ENCODE assay signal across 15 mouse cellular contexts in genomic region chr2:46802812-46803211, GRCm38 (mm10).
DNase-seq lines count a peak whose midpoint lies in the region; ATAC-seq and TF ChIP-seq lines count a peak whose summit lies in the region.
"Had no signal": no experiment of that assay in that cellular context is flagged by ENCODE, and none has a peak within 500 bp of the region (broad histone marks: within the 10 kb centered on the region; RNA-seq: fewer than 3 reads in every experiment).

No protein-coding gene starts in this region.

- no peak overlapping the region for H3K9ac ChIP-seq in midbrain, embryonic 11.5 days (ENCODE audit: low read length)
- H3K9ac ChIP-seq in midbrain, postnatal 0 days (replicated peaks; ENCODE audit: low read length, poor library complexity, severe bottlenecking): no peak overlapping the region
- H3K9ac ChIP-seq: embryonic facial prominence, embryonic 12.5 days; heart, embryonic 15.5 days; kidney, embryonic 15.5 days; limb, embryonic 15.5 days; liver, postnatal 0 days had no signal

- no peaks in the 10 kb centered on the region for H3K36me3 ChIP-seq in midbrain, embryonic 11.5 days (ENCODE audit: control insufficient read depth, insufficient read depth, low read length)
- H3K36me3 ChIP-seq in midbrain, embryonic 10.5 days: no peaks in the 10 kb centered on the region
- H3K36me3 ChIP-seq in midbrain, postnatal 0 days (ENCODE audit: insufficient read depth, low read length): no peaks in the 10 kb centered on the region
- H3K36me3 ChIP-seq: embryonic facial prominence, embryonic 12.5 days; heart, embryonic 15.5 days; kidney, embryonic 15.5 days; limb, embryonic 15.5 days had no signal

- no peaks in the 10 kb centered on the region for H3K9me3 ChIP-seq in midbrain, embryonic 11.5 days (ENCODE audit: control insufficient read depth, low read length)
- no peaks in the 10 kb centered on the region for H3K9me3 ChIP-seq in midbrain, embryonic 10.5 days (replicated peaks)
- H3K9me3 ChIP-seq in midbrain, postnatal 0 days (ENCODE audit: low read length): no peaks in the 10 kb centered on the region
- H3K9me3 ChIP-seq: embryonic facial prominence, embryonic 12.5 days; heart, embryonic 15.5 days; kidney, embryonic 15.5 days; limb, embryonic 15.5 days had no signal

- 41% methylated on average over 7 of the region's 7 CpGs for WGBS in midbrain, embryonic 11.5 days
- WGBS in midbrain, embryonic 10.5 days: 56% methylated on average over 7 of the region's 7 CpGs
- 21% methylated on average over 7 of the region's 7 CpGs for WGBS in midbrain, postnatal 0 days

- TF ChIP-seq CTCF in midbrain, postnatal 0 days (IDR thresholded peaks at IDR 0.05): no peak

- DNase-seq in cerebellum, postnatal 10 days: peak; percentile 1 to 6
- no peak for DNase-seq in cerebellum, postnatal 4 days (ENCODE audit: low spot score in 2 of 2)
- no peak for DNase-seq in midbrain, embryonic 11.5 days (ENCODE audit: low spot score, missing footprints)
- no peak for DNase-seq in midbrain, embryonic 10.5 days (ENCODE audit: low spot score)
- DNase-seq in midbrain, postnatal 0 days (ENCODE audit: low spot score): peak; percentile 52
- no peak for DNase-seq in thymus, postnatal 14 days
- no peak for DNase-seq in layer of hippocampus, adult 9-10 months (ENCODE audit: low spot score)
- no peak for DNase-seq in thymus, postnatal 0 days (ENCODE audit: low spot score)
- DNase-seq: adrenal gland, adult 8-10 months; cerebellum, adult 9-11 months; liver, postnatal 0 days had no signal

- H3K4me2 ChIP-seq in midbrain, embryonic 11.5 days: no peak overlapping the region
- peak overlapping the region; percentile 27 for H3K4me2 ChIP-seq in midbrain, postnatal 0 days (ENCODE audit: low read depth, low read length, poor library complexity, severe bottlenecking)
- H3K4me2 ChIP-seq: embryonic facial prominence, embryonic 12.5 days; heart, embryonic 15.5 days; kidney, embryonic 15.5 days; limb, embryonic 15.5 days had no signal

- peak; percentile 22; the same call in 1 of the 2 replicates for ATAC-seq in midbrain, embryonic 11.5 days (ENCODE audit: low FRiP score)
- ATAC-seq in midbrain, postnatal 0 days (ENCODE audit: low FRiP score): no peak; the same call in 1 of the 2 replicates
- ATAC-seq: liver, postnatal 0 days had no signal

- H3K4me3 ChIP-seq in midbrain, embryonic 11.5 days (ENCODE audit: low read depth, low read length): no peak overlapping the region
- H3K4me3 ChIP-seq in midbrain, embryonic 10.5 days: no peak overlapping the region
- peak overlapping the region; percentile 8; the same call in 1 of the 2 replicates for H3K4me3 ChIP-seq in midbrain, postnatal 0 days (ENCODE audit: low read depth, low read length)
- H3K4me3 ChIP-seq: embryonic facial prominence, embryonic 12.5 days; heart, embryonic 15.5 days; kidney, embryonic 15.5 days; limb, embryonic 15.5 days had no signal

- no peaks in the 10 kb centered on the region for H3K27me3 ChIP-seq in midbrain, embryonic 11.5 days (ENCODE audit: control insufficient read depth, insufficient read depth, low read length)
- no peaks in the 10 kb centered on the region for H3K27me3 ChIP-seq in midbrain, embryonic 10.5 days (ENCODE audit: low read depth, poor library complexity, severe bottlenecking)
- no peaks in the 10 kb centered on the region for H3K27me3 ChIP-seq in midbrain, postnatal 0 days (ENCODE audit: insufficient read depth, low read length)
- H3K27me3 ChIP-seq: embryonic facial prominence, embryonic 12.5 days; heart, embryonic 15.5 days; kidney, embryonic 15.5 days; limb, embryonic 15.5 days had no signal

- H3K27ac ChIP-seq in midbrain, embryonic 11.5 days (ENCODE audit: low read depth, low read length): no peak overlapping the region
- H3K27ac ChIP-seq in midbrain, embryonic 10.5 days (replicated peaks): no peak overlapping the region
- no peak overlapping the region for H3K27ac ChIP-seq in midbrain, postnatal 0 days (ENCODE audit: low read depth, low read length)
- H3K27ac ChIP-seq: embryonic facial prominence, embryonic 12.5 days; heart, embryonic 15.5 days; kidney, embryonic 15.5 days; limb, embryonic 15.5 days had no signal

- no peaks in the 10 kb centered on the region for H3K4me1 ChIP-seq in midbrain, embryonic 11.5 days (ENCODE audit: control insufficient read depth, insufficient read depth, low read length)
- H3K4me1 ChIP-seq in midbrain, embryonic 10.5 days: no peaks in the 10 kb centered on the region
- H3K4me1 ChIP-seq in midbrain, postnatal 0 days (ENCODE audit: insufficient read depth, low read length): no peaks in the 10 kb centered on the region
- H3K4me1 ChIP-seq: embryonic facial prominence, embryonic 12.5 days; heart, embryonic 15.5 days; kidney, embryonic 15.5 days; limb, embryonic 15.5 days had no signal

Comparison
In these comparisons a context has a peak if more than half of its experiments do, and no peak if none do; other contexts are left out.
1. DNase-seq: peak in cerebellum, postnatal 10 days (2 of 2) and midbrain, postnatal 0 days (single experiment); none in cerebellum, postnatal 4 days (0 of 2), midbrain, embryonic 11.5 days (single experiment), midbrain, embryonic 10.5 days (single experiment), thymus, postnatal 14 days (single experiment), layer of hippocampus, adult 9-10 months (single experiment) and thymus, postnatal 0 days (single experiment).